Mouse (Mus musculus) left cerebral cortex, postnatal 14 days (tissue): ENCODE data around the gene Cd180. TPM values are rescaled to one million over a fixed set of nuclear protein-coding genes. Genes with fewer than 3 reads are reported as not detected.

Source experiments
- DNase-seq, 2 experiments: peaks; one replicate each; pipeline ENCODE4 v3.0.0; 2021 to 2022; ENCODE audit warnings: low spot score in 2 of 2, mixed read lengths in 1 of 2
- intact Hi-C: fragments of 180-260 bp; cut with DNase I; formaldehyde crosslinking; loops from one replicate; pipeline ENCODE4 v1.15.1; 2025
- long read RNA-seq, 2 experiments: library from polyadenylated mRNA; stranded (forward); transcript quantifications; one replicate each; pipeline ENCODE4 v2.0.0; 2021
- total RNA-seq, 2 experiments: library from RNA; stranded (reverse); gene quantifications; 2 replicates each; pipeline ENCODE4 v1.2.3; 2021

Cd180 gene
- total RNA-seq = 1 to 10 TPM; 2.9 to 3.3 TPM
- long read RNA-seq, experiment 1, partial matches to known transcripts = 0 of 1 reads
- long read RNA-seq, experiment 1, other reads (novel, unspliced or antisense) = 1 of 1 reads
- long read RNA-seq, experiment 2 = 0 reads

GRCm38 (mm10) chr13:102693341-102693801 is at the start of gene Cd180:
Cd180 (plus strand) TSS chr13:102693558.
- intact Hi-C loops = no loop called here
- no peak for DNase-seq

- intact Hi-C loops = loop anchor here (2.0 to 10.0 kb wide), 2 partner anchors 730 to 910 kb away; no protein-coding TSS in a partner anchor
- no peak for DNase-seq
These were observed 49.0 kb upstream of the Cd180 start for GRCm38 (mm10) chr13:102644344-102644743.

DNA sequence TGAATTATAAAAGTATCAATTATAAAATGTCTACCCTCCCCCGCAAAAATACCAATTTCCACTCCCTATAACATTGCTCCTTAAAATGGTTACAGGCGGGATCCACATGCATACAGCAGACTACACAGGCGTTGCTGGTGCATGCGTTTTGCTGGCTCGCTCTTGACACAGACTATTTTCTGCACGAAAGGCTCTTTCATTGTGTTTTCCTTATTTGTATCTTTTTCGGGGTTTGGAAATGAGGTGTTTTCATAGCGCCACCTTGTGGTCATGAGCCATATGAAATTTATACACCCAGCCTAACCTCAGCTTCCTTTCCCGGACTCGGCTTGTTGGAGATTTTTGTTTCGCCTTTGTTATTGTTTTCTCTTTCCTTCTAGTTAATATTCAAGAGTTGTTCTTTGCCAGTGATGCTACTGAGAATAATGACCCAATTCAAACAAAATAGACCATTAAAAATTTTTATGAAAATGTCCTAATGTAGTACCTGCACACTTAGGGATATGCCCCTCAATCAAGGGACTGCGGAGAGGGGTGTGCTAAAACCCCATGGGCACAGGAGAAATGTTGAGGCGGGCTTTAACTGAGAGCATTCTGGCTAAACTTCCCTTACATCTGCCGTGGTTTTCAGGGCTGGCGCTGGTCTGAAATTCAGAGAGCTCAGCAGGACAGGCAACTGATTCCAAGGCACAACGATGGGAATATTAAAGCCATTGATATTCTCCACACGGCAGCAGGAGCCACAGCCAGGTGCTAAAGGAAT is 48.4 kb upstream of the Cd180 start:
- intact Hi-C loops = loop anchor here (2.0 to 10.0 kb wide), 2 partner anchors 730 to 910 kb away; no protein-coding TSS in a partner anchor
- peak; percentile 89 to 92 for DNase-seq

- DNase-seq = no peak
- intact Hi-C loops = loop anchor here (10.0 kb wide), 1 partner anchor 732 kb away; no protein-coding TSS in a partner anchor
These were observed 47.0 kb upstream of the Cd180 start for GRCm38 (mm10) chr13:102646271-102646771.

GRCm38 (mm10) chr13:102647511-102647910 is 45.8 kb upstream of the Cd180 start:
- no peak for DNase-seq
- intact Hi-C loops = loop anchor here (10.0 kb wide), 1 partner anchor 733 kb away; no protein-coding TSS in a partner anchor

- intact Hi-C loops = no loop called here
- no peak for DNase-seq
These were observed 41.0 kb upstream of the Cd180 start for GRCm38 (mm10) chr13:102652303-102652889.

GRCm38 (mm10) chr13:102655071-102655570 is 38.2 kb upstream of the Cd180 start:
- intact Hi-C loops = no loop called here
- DNase-seq = no peak

DNA sequence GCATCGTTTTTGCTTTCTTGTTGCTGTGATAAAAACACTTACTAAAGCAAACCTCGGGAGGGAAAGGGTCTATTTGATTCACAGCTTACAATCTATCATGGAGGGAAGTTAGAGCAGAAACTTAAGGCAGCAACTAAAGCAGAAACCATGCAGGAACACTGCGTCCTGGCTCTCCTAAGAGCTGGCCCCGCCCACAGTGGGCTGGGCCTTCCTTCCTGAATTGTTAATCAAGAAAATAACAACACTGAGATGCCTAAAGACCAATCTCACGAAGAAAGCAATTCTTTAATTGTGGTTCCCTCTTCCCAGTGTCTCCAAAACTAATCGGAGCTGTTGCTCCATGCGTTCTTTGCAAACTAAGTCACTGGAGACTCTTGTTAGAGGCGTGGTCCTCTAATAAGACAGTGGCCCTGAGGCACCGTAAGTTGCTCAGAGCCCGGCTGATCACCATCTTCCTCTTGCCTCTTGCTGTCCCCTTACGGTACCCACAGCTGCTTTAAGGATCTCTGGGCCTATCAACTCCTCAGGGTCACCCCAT is 37.1 kb upstream of the Cd180 start:
- no peak for DNase-seq
- intact Hi-C loops = no loop called here

DNA sequence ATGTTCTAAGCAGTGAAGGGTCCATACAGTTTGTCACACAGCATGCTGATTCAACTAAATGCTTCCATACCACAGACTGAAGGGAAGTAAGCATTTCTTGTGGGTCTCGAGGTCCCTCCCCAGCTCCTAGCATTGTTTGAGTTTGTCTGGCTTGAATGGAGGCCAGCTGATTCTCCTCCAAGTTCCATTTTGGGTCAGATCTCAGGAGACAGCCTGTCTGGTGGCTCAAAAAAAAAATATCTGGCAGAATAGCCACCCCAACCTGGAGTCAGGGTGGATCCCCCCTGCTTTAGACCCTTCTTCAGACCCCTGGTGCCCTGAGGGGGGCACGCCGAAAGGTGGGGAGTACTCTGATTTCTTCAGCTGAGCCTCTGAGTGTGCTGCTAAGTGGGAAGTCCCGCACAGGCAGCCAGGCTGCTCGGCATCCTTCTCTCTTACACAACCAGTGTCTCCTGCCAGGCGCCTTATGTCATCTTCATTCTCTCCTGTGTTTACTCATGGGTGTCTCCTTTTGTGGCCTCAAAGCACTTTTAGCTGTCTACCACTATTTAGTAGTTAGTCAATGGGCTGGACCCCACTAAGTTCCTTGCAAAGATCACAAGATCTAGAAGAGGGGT is 35.0 kb upstream of the Cd180 start:
- intact Hi-C loops = no loop called here
- DNase-seq = peak in 1 of 2 experiments; percentile 19

- intact Hi-C loops = no loop called here
- no peak for DNase-seq
These were observed 29.3 kb upstream of the Cd180 start for GRCm38 (mm10) chr13:102664041-102664440.

GRCm38 (mm10) chr13:102664843-102665587 is 28.3 kb upstream of the Cd180 start:
- peak; percentile 65 to 80 for DNase-seq

DNA sequence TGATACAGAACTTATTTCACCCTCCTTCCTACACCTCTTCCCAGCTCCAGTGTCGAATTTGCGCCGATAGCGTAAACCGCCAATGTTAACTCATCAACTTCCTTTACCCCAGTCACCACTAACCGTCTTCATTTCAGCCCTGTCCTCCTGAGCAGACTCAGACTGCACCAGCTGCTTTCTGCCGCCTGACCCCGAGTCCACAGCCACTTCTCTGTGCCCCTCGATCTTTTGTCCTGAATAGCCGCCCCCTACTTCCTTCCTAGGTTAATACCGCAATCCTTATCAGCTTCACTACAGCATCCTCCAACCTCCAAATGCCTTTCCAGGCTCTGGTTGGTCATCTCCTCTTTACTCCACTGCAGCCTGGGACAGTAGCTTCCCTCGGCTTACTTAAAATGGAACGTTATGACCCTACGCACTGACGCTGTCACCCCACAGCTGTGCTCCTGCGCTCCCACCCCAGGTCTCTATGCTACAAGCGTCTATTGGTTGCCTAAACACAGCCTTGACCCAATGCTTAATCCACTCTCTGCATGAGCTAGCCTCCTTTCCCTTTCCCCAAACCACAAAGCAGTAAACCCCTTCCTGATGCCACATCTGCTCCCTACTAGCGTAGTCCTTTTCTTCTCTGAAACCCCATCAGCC is 27.6 kb upstream of the Cd180 start:
- intact Hi-C loops = no loop called here

More at GRCm38 (mm10) chr13:102664843-102665587, 28.3 kb upstream of the Cd180 start:
- intact Hi-C loops = no loop called here

GRCm38 (mm10) chr13:102666233-102666614 is 27.1 kb upstream of the Cd180 start:
- intact Hi-C loops = no loop called here
- DNase-seq = no peak

More for the DNA sequence above, 27.6 kb upstream of the Cd180 start:
- no peak for DNase-seq

DNA sequence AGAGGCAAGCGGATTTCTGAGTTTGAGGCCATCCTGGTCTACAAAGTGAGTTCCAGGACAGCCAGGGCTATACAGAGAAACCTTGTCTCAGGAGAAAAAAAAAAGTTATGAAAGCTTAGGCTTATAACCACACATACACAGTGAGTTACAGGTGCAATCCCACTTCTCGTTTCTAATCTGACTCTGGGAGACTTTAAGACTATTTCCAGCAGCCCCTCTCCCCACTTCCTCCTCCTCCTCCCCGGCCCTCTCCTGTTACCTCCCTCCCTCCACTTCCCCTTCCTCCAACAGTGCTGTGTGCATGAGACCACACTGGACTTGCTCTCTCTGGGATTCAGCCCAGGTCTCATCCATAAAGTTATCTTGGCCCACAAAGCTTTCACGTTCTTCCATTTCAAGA is 26.6 kb upstream of the Cd180 start:
- intact Hi-C loops = no loop called here

DNA sequence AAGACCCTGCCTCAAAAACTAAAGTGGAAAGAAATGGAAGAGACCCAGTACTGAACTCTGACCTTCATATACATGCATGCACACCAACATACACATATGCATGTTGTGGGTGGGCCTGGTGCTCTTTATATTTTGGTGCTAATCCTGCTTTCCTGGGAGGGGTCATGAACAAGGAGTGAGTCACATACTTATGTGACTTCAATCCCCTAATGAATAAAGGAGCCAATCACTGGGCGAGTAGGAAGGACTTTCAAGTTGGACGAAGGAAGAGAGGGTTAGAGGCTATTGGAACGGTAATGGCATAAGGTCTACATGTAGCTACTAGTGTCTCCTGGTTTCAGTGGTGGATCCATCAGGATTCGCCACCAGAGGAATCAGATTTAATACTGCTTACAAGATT is 26.0 kb upstream of the Cd180 start:
- intact Hi-C loops = no loop called here
- no peak for DNase-seq

More for the DNA sequence above, 26.6 kb upstream of the Cd180 start:
- no peak for DNase-seq

GRCm38 (mm10) chr13:102667842-102668241 is 25.5 kb upstream of the Cd180 start:
- intact Hi-C loops = no loop called here
- DNase-seq = no peak

DNA sequence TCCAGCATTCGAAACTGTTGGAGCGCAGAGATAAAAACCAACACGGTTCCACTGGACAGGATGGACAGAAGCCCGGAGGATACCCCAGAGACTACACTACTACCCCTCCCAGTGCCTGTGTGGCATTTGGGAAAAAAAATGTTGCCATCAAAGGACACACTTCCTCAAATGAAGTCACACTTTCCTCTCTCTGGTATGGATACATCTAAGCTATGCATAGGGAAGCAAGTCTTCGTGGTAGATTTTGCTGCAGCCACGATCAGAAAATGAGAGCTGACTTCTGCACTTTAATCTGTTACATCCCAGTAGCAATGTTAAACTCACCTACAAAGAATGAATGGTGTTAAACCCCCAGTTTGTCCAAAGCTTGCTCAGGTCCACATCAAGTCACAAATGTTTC is 24.4 kb upstream of the Cd180 start:
- DNase-seq = no peak
- intact Hi-C loops = no loop called here
